Mouse (Mus musculus) embryonic facial prominence, embryonic 11.5 days (tissue): ENCODE data around the gene Gm20388. TPM values are rescaled to one million over a fixed set of nuclear protein-coding genes. Genes with fewer than 3 reads are reported as not detected.
A peak's percentile ranks its signal among the peaks of the same experiment; 100 is the strongest.

Experiments
- ATAC-seq: fragments of 200-750 bp; cut with Nextera tagmentation; replicated peaks from 2 replicates; pipeline ENCODE4 v1.8.0; 2017; ENCODE audit warnings: low read depth; ENCODE audit not compliant: insufficient number of reproducible peaks, low FRiP score, low TSS enrichment
- DNase-seq: peaks from one replicate; pipeline ENCODE4 v3.0.0-alpha.2; 2015; ENCODE audit warnings: low spot score
- H3K27ac ChIP-seq: fragments of 300-500 bp; sonication (generic); replicated peaks from 2 replicates; pipeline ENCODE4 v1.5.1; 2014; ENCODE audit warnings: mild to moderate bottlenecking, low read depth, low read length, control low read depth
- H3K27me3 ChIP-seq: fragments of 300-500 bp; sonication (generic); 2 replicates; pipeline ENCODE4 v1.6.1; 2014; ENCODE audit warnings: mild to moderate bottlenecking, low read length, moderate library complexity, mixed read lengths; ENCODE audit not compliant: control insufficient read depth, insufficient read depth
- H3K36me3 ChIP-seq: fragments of 300-500 bp; sonication (generic); replicated peaks from 2 replicates; pipeline ENCODE4 v1.6.1; 2014; ENCODE audit warnings: low read depth, mild to moderate bottlenecking, low read length, moderate library complexity, mixed read lengths; ENCODE audit not compliant: control insufficient read depth, insufficient read depth
- H3K4me1 ChIP-seq: fragments of 300-500 bp; sonication (generic); 2 replicates; pipeline ENCODE4 v1.6.1; 2014; ENCODE audit warnings: low read length, mixed read lengths; ENCODE audit not compliant: control insufficient read depth, insufficient read depth
- H3K4me2 ChIP-seq: fragments of 300-500 bp; sonication (generic); 2 replicates; pipeline ENCODE4 v1.6.1; 2014; ENCODE audit warnings: low read depth, mild to moderate bottlenecking, control low read depth, low read length, moderate library complexity
- H3K4me3 ChIP-seq: fragments of 300-500 bp; sonication (generic); 2 replicates; pipeline ENCODE4 v1.5.1; 2014; ENCODE audit warnings: low read depth, low read length, control low read depth
- H3K9ac ChIP-seq: fragments of 300-500 bp; sonication (generic); replicated peaks from 2 replicates; pipeline ENCODE4 v1.6.1; 2014; ENCODE audit warnings: mild to moderate bottlenecking, control low read depth, low read length
- H3K9me3 ChIP-seq: fragments of 300-500 bp; sonication (generic); replicated peaks from 2 replicates; pipeline ENCODE4 v1.6.1; 2016; ENCODE audit warnings: mild to moderate bottlenecking, low read length, inconsistent platforms, mixed read lengths; ENCODE audit not compliant: control insufficient read depth
- WGBS: fragments of 180-500 bp; shearing (Covaris S2); extraction: QIAGEN DNeasy Blood & Tissue Kit; methylation state at CpG from one replicate; pipeline ENCODE4 v1.1.7; 2014; 5-methylcytosine and 5-hydroxymethylcytosine counted together
- polyA plus RNA-seq: library from polyadenylated mRNA; unstranded; fragments of >200 nt; fragmentation: Nextera tagmentation; extraction: Ambion mirVana; gene quantifications from 2 replicates; pipeline ENCODE4 v1.2.1, GENCODE M21; 2014

Gm20388 gene
- polyA plus RNA-seq, 1 experiment from 2014 or later = 3.1 TPM

DNA sequence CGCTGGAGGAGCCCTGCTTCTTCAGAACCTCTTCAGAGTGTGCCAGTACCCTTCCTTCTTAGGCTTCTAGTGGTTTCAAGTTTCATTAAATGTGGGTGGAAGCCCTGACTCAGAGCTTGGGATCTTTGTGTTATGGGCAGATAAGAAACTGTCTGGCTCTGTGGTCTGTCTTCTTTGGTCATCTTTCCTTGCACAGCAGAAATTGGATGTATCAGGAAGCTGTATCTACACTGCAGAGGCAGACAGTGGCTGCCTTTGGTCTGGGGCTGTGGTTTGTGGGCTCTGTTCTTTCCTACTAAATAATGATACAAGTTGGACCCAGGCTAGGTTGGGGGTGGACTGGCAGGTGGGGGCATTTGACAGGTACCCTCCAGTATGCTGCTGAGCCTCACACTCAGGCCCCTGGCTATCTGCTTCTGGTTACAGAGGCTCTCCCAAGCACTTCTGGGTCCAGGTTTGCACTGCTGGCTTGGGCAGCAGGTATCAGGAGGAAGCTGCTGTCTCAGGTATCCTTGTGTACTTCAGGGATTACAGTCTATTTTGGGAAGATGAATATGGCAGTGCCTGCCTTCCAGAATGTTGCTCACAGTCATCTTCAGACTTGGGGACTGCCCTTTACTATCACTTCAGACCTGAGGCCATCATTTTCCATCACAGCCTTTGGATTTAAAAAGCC lies 2045.3 kb downstream of the Gm20388 start:
- Histone ChIP-seq H3K36me3 (no peaks in the 10 kb centered on the region), H3K27ac (no peak overlapping the region), H3K27me3 (no peaks in the 10 kb centered on the region), H3K4me2 (no peak overlapping the region), H3K4me3 (no peak overlapping the region), H3K4me1 (peaks cover 4% of the 10 kb centered on the region; the same call in 1 of the 2 replicates), H3K9me3 (no peaks in the 10 kb centered on the region), H3K9ac (no peak overlapping the region)
- WGBS = 71% methylated on average over 1 of the region's 1 CpGs
- no peak for ATAC-seq
- DNase-seq = no peak

GRCm38 (mm10) chr8:121958395-121958794 lies 2047.8 kb downstream of the Gm20388 start:
- Histone ChIP-seq H3K4me3 (no peak overlapping the region), H3K27ac (no peak overlapping the region), H3K36me3 (no peaks in the 10 kb centered on the region), H3K9ac (no peak overlapping the region), H3K27me3 (no peaks in the 10 kb centered on the region), H3K9me3 (no peaks in the 10 kb centered on the region), H3K4me2 (no peak overlapping the region), H3K4me1 (no peaks in the 10 kb centered on the region)
- 90% methylated on average over 1 of the region's 1 CpGs for WGBS
- no peak for DNase-seq
- ATAC-seq = no peak

DNA sequence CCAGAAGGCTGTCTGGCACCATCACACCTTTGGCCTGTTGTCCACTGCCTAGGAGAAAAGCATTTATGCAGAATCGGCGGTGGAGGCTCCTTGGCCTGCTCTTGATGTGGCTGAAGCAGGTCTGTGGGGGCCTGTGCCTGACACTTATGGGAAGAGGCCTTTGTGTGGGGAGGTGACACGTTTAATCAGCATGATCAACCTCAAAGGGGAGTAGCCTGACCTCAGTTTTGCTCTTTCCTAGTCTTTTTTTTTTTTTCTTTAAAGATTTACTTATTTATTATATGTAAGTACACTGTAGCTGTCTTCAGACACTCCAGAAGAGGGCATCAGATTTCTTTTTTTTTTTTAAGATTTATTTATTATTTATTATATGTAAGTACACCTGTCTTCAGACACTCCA lies 2052.3 kb downstream of the Gm20388 start:
- Histone ChIP-seq H3K4me3 (no peak overlapping the region), H3K27me3 (no peaks in the 10 kb centered on the region), H3K27ac (no peak overlapping the region), H3K4me1 (peaks cover 6% of the 10 kb centered on the region), H3K9ac (no peak overlapping the region), H3K4me2 (no peak overlapping the region), H3K36me3 (no peaks in the 10 kb centered on the region), H3K9me3 (no peaks in the 10 kb centered on the region)
- no peak for ATAC-seq
- no peak for DNase-seq
- WGBS = 79% methylated on average over 3 of the region's 3 CpGs

- no peak overlapping the region for H3K4me3 ChIP-seq
- H3K9ac ChIP-seq = no peak overlapping the region
- no peak overlapping the region for H3K27ac ChIP-seq
- DNase-seq (no peak), ATAC-seq (no peak)
- H3K4me2 ChIP-seq = no peak overlapping the region
- 57% methylated on average over 8 of the region's 8 CpGs for WGBS
- H3K27me3 ChIP-seq = no peaks in the 10 kb centered on the region
- no peaks in the 10 kb centered on the region for H3K9me3 ChIP-seq
- peaks cover 6% of the 10 kb centered on the region for H3K4me1 ChIP-seq
- no peaks in the 10 kb centered on the region for H3K36me3 ChIP-seq
Observed at GRCm38 (mm10) chr8:121964716-121965512, 2054.3 kb downstream of the Gm20388 start.

- peaks cover 6% of the 10 kb centered on the region for H3K4me1 ChIP-seq
- WGBS = 66% methylated on average over 5 of the region's 5 CpGs
Observed at GRCm38 (mm10) chr8:121966110-121966509, 2055.5 kb downstream of the Gm20388 start.

DNA sequence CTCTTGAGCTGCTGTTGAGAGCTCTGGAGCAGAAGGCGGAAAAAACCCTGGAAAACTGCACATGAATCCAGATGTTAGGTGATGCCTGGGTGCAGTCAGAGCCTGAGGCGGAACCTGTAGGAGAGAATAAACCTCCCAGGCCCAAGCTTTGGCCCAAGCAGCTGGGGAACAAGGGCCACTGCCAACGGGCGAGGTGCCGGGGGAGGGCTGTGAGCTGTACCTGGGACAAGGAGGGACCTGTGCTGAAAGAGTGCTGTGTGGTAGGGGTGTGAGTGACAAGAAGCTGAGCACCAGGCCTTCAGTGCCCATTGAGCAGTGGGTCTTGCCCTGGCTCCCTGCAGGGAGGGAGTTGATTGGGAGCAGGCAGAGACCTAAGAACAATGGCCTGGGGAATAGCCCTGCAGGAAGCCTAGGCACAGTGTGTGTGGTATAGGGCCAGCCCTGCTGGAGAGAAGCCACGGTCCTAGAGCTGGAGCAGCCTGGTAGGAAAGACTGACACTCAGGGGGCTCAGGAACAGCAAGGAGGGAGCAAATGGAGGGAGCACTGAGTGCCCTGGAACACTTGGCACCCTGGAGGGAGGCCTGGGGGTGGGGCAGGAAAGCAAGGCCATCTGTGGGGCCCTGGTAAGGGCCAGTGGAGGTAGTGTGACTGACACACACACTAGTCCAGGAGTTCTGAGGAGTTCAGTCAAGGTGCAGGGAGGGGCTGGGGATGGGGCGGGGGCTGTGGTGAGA lies 2056.2 kb downstream of the Gm20388 start:
- H3K4me3 ChIP-seq = no peak overlapping the region
- DNase-seq = no peak
- H3K4me1 ChIP-seq = peaks cover 6% of the 10 kb centered on the region
- H3K36me3 ChIP-seq = no peaks in the 10 kb centered on the region
- WGBS = 41% methylated on average over 7 of the region's 7 CpGs
- no peak overlapping the region for H3K4me2 ChIP-seq
- H3K27me3 ChIP-seq = no peaks in the 10 kb centered on the region
- H3K9ac ChIP-seq = peak overlapping the region; percentile 32
- ATAC-seq = peak; percentile 40; the same call in 1 of the 2 replicates
- no peak overlapping the region for H3K27ac ChIP-seq
- H3K9me3 ChIP-seq = no peaks in the 10 kb centered on the region

More at GRCm38 (mm10) chr8:121966110-121966509, 2055.5 kb downstream of the Gm20388 start:
- Histone ChIP-seq H3K27me3 (no peaks in the 10 kb centered on the region), H3K27ac (no peak overlapping the region), H3K4me2 (no peak overlapping the region), H3K36me3 (no peaks in the 10 kb centered on the region), H3K9ac (no peak overlapping the region), H3K4me3 (no peak overlapping the region), H3K9me3 (no peaks in the 10 kb centered on the region)
- no peak for ATAC-seq
- DNase-seq = no peak

DNA sequence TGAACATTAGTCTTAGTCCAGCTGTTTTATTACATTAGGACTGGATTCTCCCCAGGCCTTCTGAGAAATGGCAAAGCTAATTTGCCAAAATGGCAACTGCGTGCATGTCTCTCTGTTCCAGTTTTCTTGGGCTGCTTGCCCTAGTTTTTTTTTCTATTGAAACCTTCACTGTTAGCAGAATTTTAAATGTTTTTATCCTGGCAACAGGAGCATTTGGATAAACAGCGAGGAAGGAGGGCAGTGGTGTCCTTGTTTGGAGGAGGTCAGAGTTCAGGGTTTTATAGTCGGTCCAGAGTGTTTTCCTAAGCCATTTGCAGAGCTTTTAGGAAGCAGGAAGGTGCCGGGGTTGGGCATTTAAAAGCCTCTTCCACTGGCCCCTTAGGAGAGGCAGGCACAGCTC lies 2057.3 kb downstream of the Gm20388 start:
- Histone ChIP-seq H3K4me3 (no peak overlapping the region), H3K4me2 (no peak overlapping the region), H3K36me3 (no peaks in the 10 kb centered on the region), H3K27ac (no peak overlapping the region), H3K9me3 (no peaks in the 10 kb centered on the region), H3K9ac (no peak overlapping the region), H3K4me1 (peaks cover 6% of the 10 kb centered on the region), H3K27me3 (no peaks in the 10 kb centered on the region)
- WGBS = 45% methylated on average over 4 of the region's 4 CpGs
- DNase-seq (no peak), ATAC-seq (no peak)
